Mouse (Mus musculus): Measurements from ENCODE around the gene Col9a3. TPM values are rescaled to one million over a fixed set of nuclear protein-coding genes. Genes with fewer than 3 reads are reported as not detected.

Col9a3 gene
- polyA plus RNA-seq, 1 experiment from 2014 or later, result 4.0 TPM

DNA sequence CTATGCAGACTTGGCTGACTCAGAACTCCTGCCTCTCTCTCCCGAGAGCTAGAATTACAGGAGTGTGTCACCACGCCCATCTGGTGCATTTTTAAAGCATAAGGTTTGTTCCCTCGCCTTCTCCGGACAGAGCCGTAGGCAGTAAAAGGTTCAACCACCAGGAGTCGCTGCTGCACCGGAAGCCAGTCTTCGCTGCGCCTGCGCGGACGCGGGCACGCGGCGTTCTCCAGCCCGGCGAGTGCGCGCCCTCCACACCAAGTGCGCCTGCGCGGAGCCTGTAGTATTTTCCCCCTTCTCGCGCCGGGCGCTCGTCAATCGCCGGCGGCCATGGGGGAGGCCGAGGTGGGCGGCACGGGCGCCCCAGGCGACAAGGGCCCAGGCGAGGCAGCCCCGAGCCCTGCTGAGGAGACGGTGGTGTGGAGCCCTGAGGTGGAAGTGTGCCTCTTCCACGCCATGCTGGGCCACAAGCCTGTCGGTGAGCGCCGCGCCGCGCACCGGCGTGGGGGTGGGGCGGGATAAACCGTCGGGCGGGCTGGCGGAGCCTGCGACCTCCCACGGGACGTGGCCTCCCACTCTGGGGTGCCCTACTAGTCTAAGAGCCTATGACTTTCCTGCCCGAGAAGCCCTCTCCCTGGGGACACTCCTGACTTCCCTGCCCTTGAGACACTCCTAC lies 15.0 kb upstream of the Col9a3 start:
- peak; percentile 99 for TF ChIP-seq CTCF (IDR thresholded peaks at IDR 0.05; ENCODE audit: low read depth)
- under 1% methylated on average over 42 of the region's 57 CpGs for WGBS
- Histone ChIP-seq H3K36me3 (ENCODE audit: insufficient read depth, low read length) (0 out of 2 replicates have a peak, but pooled peaks cover 10% of the 10 kb centered on the region), H3K27ac (peak overlapping the region; percentile 70; the same call in 1 of the 2 replicates), H3K27me3 (ENCODE audit: insufficient read depth, low read length) (no peaks in the 10 kb centered on the region), H3K4me3 (replicated peaks; ENCODE audit: low read depth, low read length) (peak overlapping the region; percentile 87), H3K9me3 (replicated peaks; ENCODE audit: low read length) (no peaks in the 10 kb centered on the region), H3K4me1 (replicated peaks; ENCODE audit: insufficient read depth, low read length) (0 out of 2 replicates have a peak, but pooled peaks cover 9% of the 10 kb centered on the region), H3K9ac (ENCODE audit: low read depth, low read length) (peak overlapping the region; percentile 93), H3K4me2 (ENCODE audit: low read length) (peak overlapping the region; percentile 97)
- ATAC-seq (replicated peaks; ENCODE audit: low FRiP score, low read depth), result peak; percentile 83
- DNase-seq (ENCODE audit: low spot score), result peak; percentile 98

DNA sequence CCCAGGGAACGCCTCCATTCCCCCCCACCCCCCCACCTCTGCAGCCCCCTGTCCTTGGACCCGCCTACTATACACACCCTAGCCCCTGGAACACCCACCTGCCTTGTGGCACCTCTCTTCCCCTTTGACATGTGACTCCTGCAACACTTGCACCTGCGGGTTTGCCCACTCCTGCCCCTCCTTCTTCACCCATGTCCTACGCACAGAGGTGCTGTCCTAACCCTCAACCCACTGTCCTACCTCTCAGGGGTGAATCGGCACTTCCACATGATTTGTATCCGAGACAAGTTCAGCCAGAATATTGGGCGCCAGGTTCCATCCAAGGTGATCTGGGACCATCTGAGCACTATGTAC lies 14.5 kb upstream of the Col9a3 start:
- Histone ChIP-seq H3K36me3 (ENCODE audit: insufficient read depth, low read length) (0 out of 2 replicates have a peak, but pooled peaks cover 10% of the 10 kb centered on the region), H3K4me3 (replicated peaks; ENCODE audit: low read depth, low read length) (peak overlapping the region; percentile 87), H3K4me1 (replicated peaks; ENCODE audit: insufficient read depth, low read length) (0 out of 2 replicates have a peak, but pooled peaks cover 9% of the 10 kb centered on the region), H3K4me2 (ENCODE audit: low read length) (peak overlapping the region; percentile 97), H3K27ac (no peak overlapping the region), H3K9me3 (replicated peaks; ENCODE audit: low read length) (no peaks in the 10 kb centered on the region), H3K9ac (ENCODE audit: low read depth, low read length) (peak overlapping the region; percentile 93), H3K27me3 (ENCODE audit: insufficient read depth, low read length) (no peaks in the 10 kb centered on the region)
- TF ChIP-seq CTCF (IDR thresholded peaks at IDR 0.05; ENCODE audit: low read depth), result no peak
- no peak for DNase-seq (ENCODE audit: low spot score)
- ATAC-seq (replicated peaks; ENCODE audit: low FRiP score, low read depth), result no peak; the same call in 1 of the 2 replicates
- WGBS, result 14% methylated on average over 7 of the region's 7 CpGs

DNA sequence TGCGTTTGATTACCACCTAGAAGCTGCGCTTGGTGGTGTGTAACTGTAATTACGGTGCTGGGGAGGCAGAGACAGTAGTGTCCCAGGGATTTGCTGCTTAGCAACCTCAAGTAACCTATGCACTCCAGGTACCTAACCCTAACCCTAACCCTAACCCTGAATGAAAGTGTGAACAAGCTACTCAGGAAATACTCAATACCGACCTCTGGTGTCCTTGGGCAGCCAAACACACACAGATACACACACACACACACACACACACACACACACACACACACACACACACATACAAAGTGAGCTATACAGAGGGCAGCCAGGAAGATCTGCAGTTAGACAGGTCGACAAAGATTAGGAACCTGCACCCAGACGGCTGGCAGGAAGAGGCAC lies 8.9 kb upstream of the Col9a3 start:
- 54% methylated on average over 6 of the region's 6 CpGs for WGBS
- Histone ChIP-seq H3K9me3 (replicated peaks; ENCODE audit: low read length) (no peaks in the 10 kb centered on the region), H3K4me1 (replicated peaks; ENCODE audit: insufficient read depth, low read length) (0 out of 2 replicates have a peak, but pooled peaks cover 8% of the 10 kb centered on the region), H3K4me2 (ENCODE audit: low read length) (peak overlapping the region; percentile 68), H3K36me3 (ENCODE audit: insufficient read depth, low read length) (peaks cover 33% of the 10 kb centered on the region), H3K27ac (peak overlapping the region; percentile 89), H3K27me3 (ENCODE audit: insufficient read depth, low read length) (no peaks in the 10 kb centered on the region), H3K9ac (ENCODE audit: low read depth, low read length) (peak overlapping the region; percentile 81), H3K4me3 (replicated peaks; ENCODE audit: low read depth, low read length) (peak overlapping the region; percentile 68)
- ATAC-seq (replicated peaks; ENCODE audit: low FRiP score, low read depth), result no peak; the same call in 1 of the 2 replicates
- TF ChIP-seq CTCF (IDR thresholded peaks at IDR 0.05; ENCODE audit: low read depth), result peak; percentile 19; the same call in 1 of the 2 replicates
- no peak for DNase-seq (ENCODE audit: low spot score)

DNA sequence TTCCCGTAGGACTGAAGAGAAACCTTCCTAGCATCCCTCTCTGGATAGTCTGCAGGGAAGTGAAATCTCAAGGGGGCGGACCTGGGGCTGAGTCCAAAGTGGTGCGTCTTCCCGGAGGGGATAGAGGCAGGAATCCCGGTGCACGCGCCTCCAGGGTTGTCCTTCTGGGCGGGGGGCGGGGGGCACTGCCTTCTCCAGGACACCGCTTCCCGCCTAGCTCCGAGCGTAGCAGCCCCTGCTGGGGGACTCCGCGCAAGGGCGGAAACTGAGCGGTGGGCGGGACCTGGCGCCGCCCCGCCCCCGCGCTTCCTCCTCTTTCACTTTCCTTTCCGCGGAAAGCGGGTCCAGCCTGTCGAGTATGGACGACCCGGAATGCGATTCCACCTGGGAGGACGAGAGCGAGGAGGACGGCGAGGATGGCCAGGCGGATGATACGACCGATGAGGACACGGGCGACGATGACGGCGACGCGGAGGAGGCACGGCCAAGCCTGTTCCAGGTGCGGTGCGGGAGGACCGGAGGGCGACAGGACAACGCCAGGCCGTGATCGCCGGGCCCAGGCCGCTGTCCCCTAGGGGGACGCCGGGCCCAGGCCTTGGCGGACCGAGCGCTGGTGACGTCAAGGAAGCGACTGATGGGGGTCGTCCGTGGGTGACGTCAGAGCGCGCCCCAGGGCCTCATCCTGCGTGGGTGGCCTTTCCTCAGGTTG lies 8.3 kb upstream of the Col9a3 start, which contains the start of gene Ogfr:
Gene Ogfr (plus strand): TSS at position 123 of the 709 bp plus-strand sequence.
- peak within 1 kb of the TSS; percentile 81 for H3K9ac ChIP-seq (ENCODE audit: low read depth, low read length)
- WGBS, result under 1% methylated on average over 66 of the region's 67 CpGs
- H3K4me2 ChIP-seq (ENCODE audit: low read length), result peak within 1 kb of the TSS; percentile 68
- peak; percentile 93 for DNase-seq (ENCODE audit: low spot score)
- H3K9me3 ChIP-seq (replicated peaks; ENCODE audit: low read length), result no peaks in the 10 kb centered on the region
- peak within 1 kb of the TSS; percentile 89 for H3K27ac ChIP-seq
- peak; percentile 90 for ATAC-seq (replicated peaks; ENCODE audit: low FRiP score, low read depth)
- H3K36me3 ChIP-seq (ENCODE audit: insufficient read depth, low read length), result peaks cover 38% of the 10 kb centered on the region
- H3K27me3 ChIP-seq (ENCODE audit: insufficient read depth, low read length), result no peaks in the 10 kb centered on the region
- 0 out of 2 replicates have a peak, but pooled peaks cover 5% of the 10 kb centered on the region for H3K4me1 ChIP-seq (replicated peaks; ENCODE audit: insufficient read depth, low read length)
- H3K4me3 ChIP-seq (replicated peaks; ENCODE audit: low read depth, low read length), result peak within 1 kb of the TSS; percentile 68
- TF ChIP-seq CTCF (IDR thresholded peaks at IDR 0.05; ENCODE audit: low read depth), result peak; percentile 49

DNA sequence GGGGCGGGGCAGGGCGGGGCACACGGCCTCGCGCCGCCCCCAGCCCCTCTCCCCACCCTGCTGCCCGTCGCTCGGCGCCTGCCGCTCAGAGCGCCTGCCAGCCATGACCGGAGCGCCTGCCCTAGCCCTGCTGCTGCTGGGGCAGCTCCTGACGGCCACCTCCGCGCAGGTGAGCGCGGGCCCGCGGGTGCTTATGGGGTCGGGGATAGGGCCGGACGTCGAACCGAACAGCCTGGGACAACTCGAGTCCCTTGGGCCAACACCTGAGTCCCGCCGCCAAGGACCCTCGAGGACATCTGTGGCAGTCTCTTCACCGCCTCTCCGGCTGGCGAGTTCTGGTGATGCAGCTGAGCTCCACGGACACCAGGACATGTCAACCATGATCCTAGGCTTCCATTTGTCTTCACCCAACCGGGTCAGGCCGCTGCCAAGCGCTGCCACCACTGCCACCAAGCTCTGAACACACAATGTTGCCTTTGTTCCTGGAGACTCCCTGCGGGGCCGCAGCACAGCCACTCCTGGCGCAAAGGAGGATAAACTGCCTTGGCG lies 641 bp downstream of the Col9a3 start:
- Histone ChIP-seq H3K27ac (no peak overlapping the region), H3K4me1 (replicated peaks; ENCODE audit: insufficient read depth, low read length) (no peaks in the 10 kb centered on the region), H3K9ac (ENCODE audit: low read depth, low read length) (peak overlapping the region; percentile 28; the same call in 1 of the 2 replicates), H3K4me3 (replicated peaks; ENCODE audit: low read depth, low read length) (0 out of 2 replicates have a peak overlapping the region, but pooled peaks have one; percentile 4), H3K36me3 (ENCODE audit: insufficient read depth, low read length) (peaks cover 18% of the 10 kb centered on the region), H3K27me3 (ENCODE audit: insufficient read depth, low read length) (no peaks in the 10 kb centered on the region), H3K9me3 (replicated peaks; ENCODE audit: low read length) (no peaks in the 10 kb centered on the region), H3K4me2 (ENCODE audit: low read length) (peak overlapping the region; percentile 43)
- ATAC-seq (replicated peaks; ENCODE audit: low FRiP score, low read depth) (peak; percentile 55), DNase-seq (ENCODE audit: low spot score) (no peak)
- 4% methylated on average over 40 of the region's 41 CpGs for WGBS
- TF ChIP-seq CTCF (IDR thresholded peaks at IDR 0.05; ENCODE audit: low read depth), result no peak

DNA sequence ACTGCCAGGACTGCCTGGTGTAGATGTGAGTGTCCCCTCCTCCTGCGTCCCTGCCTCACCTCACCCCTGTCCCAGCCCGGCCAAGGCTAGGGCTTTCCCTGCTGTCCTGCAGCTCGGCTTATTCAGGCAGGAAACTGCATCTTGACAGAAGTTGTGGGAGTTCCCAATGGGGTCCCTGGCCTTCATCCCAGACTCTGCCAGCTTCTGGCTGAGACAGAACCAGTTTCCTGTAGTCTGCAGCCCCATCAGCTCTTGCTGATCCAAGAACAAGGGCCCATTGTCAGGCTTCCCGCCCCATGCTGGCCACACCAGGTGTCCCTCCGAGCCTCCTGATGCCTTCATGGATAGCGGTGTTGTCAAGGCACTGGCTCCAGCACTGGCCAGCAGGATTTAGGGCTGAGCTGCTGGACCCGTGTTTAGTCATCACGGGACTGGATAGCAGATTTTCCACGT lies 3.0 kb downstream of the Col9a3 start:
- Histone ChIP-seq H3K27me3 (ENCODE audit: insufficient read depth, low read length) (no peaks in the 10 kb centered on the region), H3K9me3 (replicated peaks; ENCODE audit: low read length) (no peaks in the 10 kb centered on the region), H3K4me3 (replicated peaks; ENCODE audit: low read depth, low read length) (no peak overlapping the region), H3K27ac (no peak overlapping the region), H3K36me3 (ENCODE audit: insufficient read depth, low read length) (0 out of 2 replicates have a peak, but pooled peaks cover under 1% of the 10 kb centered on the region), H3K4me1 (replicated peaks; ENCODE audit: insufficient read depth, low read length) (no peaks in the 10 kb centered on the region), H3K4me2 (ENCODE audit: low read length) (no peak overlapping the region), H3K9ac (ENCODE audit: low read depth, low read length) (no peak overlapping the region)
- ATAC-seq (replicated peaks; ENCODE audit: low FRiP score, low read depth) (no peak), DNase-seq (ENCODE audit: low spot score) (no peak)
- no peak for TF ChIP-seq CTCF (IDR thresholded peaks at IDR 0.05; ENCODE audit: low read depth)
- WGBS, result 29% methylated on average over 9 of the region's 9 CpGs

All from kidney, postnatal 0 days (tissue).